Mouse (Mus musculus) CH12.LX (cell line): ENCODE data around the gene Cdk2. TPM values are rescaled to one million over a fixed set of nuclear protein-coding genes. Genes with fewer than 3 reads are reported as not detected.
A peak's percentile ranks its signal among the peaks of the same experiment; 100 is the strongest.

Source experiments
- DNase-seq: peaks from one replicate; pipeline ENCODE4 v3.0.0-alpha.2; 2013; ENCODE audit errors: extremely low read depth
- H3K27ac ChIP-seq: 2 replicates; pipeline ENCODE4 v1.5.1; 2012; ENCODE audit warnings: low read depth, mild to moderate bottlenecking, control low read depth, moderate library complexity; ENCODE audit not compliant: insufficient read depth
- H3K27me3 ChIP-seq: replicated peaks from 2 replicates; pipeline ENCODE3; 2012; ENCODE audit warnings: inconsistent platforms
- H3K36me3 ChIP-seq, 2 experiments: replicated peaks in 1 of 2; 2 replicates each; pipeline versions ENCODE3 to v1.6.1; 2012; ENCODE audit warnings: inconsistent platforms in 1 of 2, low read length in 1 of 2, mild to moderate bottlenecking in 1 of 2, mixed read lengths in 1 of 2, moderate library complexity in 1 of 2; ENCODE audit not compliant: control insufficient read depth in 1 of 2, insufficient read depth in 1 of 2
- H3K4me1 ChIP-seq, 2 experiments: 2 replicates each; pipeline ENCODE4 v1.6.1; 2012; ENCODE audit warnings: inconsistent platforms in 1 of 2, moderate library complexity in 1 of 2; ENCODE audit not compliant: insufficient read depth in 2 of 2, control insufficient read depth in 1 of 2
- H3K4me2 ChIP-seq: 2 replicates; pipeline ENCODE4 v1.6.1; 2012; ENCODE audit warnings: low read depth, mild to moderate bottlenecking, control low read depth; ENCODE audit not compliant: poor library complexity, insufficient read depth, severe bottlenecking
- H3K4me3 ChIP-seq, 3 experiments: fragments of 150-350 bp in 1 of 3; sonication (generic) in 1 of 3; replicated peaks in 1 of 3; 2 replicates each; pipeline versions ENCODE3 to v1.5.1; 2011 to 2012; ENCODE audit warnings: low read depth in 2 of 3, low read length in 2 of 3, mild to moderate bottlenecking in 2 of 3, moderate library complexity in 2 of 3, control low read depth in 1 of 3, improper control_type of control experiment in 1 of 3, inconsistent platforms in 1 of 3, mixed read lengths in 1 of 3; ENCODE audit not compliant: poor library complexity in 1 of 3
- H3K79me2 ChIP-seq: replicated peaks from 2 replicates; pipeline ENCODE4 v1.6.1; 2012; ENCODE audit warnings: mild to moderate bottlenecking, moderate library complexity; ENCODE audit not compliant: control insufficient read depth, poor library complexity, insufficient read depth, severe bottlenecking; ENCODE audit errors: extremely low read depth
- H3K9ac ChIP-seq: 2 replicates; pipeline ENCODE4 v1.6.1; 2012; ENCODE audit warnings: low read depth, mild to moderate bottlenecking, control low read depth, moderate library complexity; ENCODE audit not compliant: insufficient read depth
- H3K9me3 ChIP-seq: replicated peaks from 2 replicates; pipeline ENCODE3; 2012; ENCODE audit warnings: low read length, inconsistent platforms, mixed read lengths
- BHLHE40 ChIP-seq: IDR thresholded peaks from 2 replicates; pipeline ENCODE4 v1.6.1; 2011; ENCODE audit warnings: mild to moderate bottlenecking, low read depth, low read length, improper control_type of control experiment
- CHD1 ChIP-seq: IDR thresholded peaks from 2 replicates; pipeline ENCODE4 v1.6.1; 2012; ENCODE audit warnings: low read depth, low read length, improper control_type of control experiment, inconsistent platforms
- CHD2 ChIP-seq: IDR thresholded peaks from 2 replicates; pipeline ENCODE4 v1.6.1; 2011; ENCODE audit warnings: low read length, improper control_type of control experiment
- CTCF ChIP-seq, 2 experiments: IDR thresholded peaks in 1 of 2; conservative IDR thresholded peaks in 1 of 2; 2 replicates each; pipeline ENCODE4 v1.5.1; 2011 to 2012; ENCODE audit warnings: low read depth in 2 of 2, low read length in 2 of 2, improper control_type of control experiment in 1 of 2, inconsistent platforms in 1 of 2, mild to moderate bottlenecking in 1 of 2, moderate library complexity in 1 of 2
- E2F4 ChIP-seq: IDR thresholded peaks from 2 replicates; pipeline ENCODE4 v1.6.1; 2011; ENCODE audit warnings: low read depth, low read length, improper control_type of control experiment; ENCODE audit not compliant: insufficient replicate concordance
- ELF1 ChIP-seq: IDR thresholded peaks from 2 replicates; pipeline ENCODE4 v1.6.1; 2014; ENCODE audit warnings: low read depth, mild to moderate bottlenecking, inconsistent platforms, low read length, improper control_type of control experiment
- EP300 ChIP-seq: IDR thresholded peaks from 2 replicates; pipeline ENCODE4 v1.6.1; 2011; ENCODE audit warnings: low read length, improper control_type of control experiment
- ETS1 ChIP-seq: conservative IDR thresholded peaks from 2 replicates; pipeline ENCODE4 v1.6.1; 2012; ENCODE audit warnings: low read depth, mild to moderate bottlenecking, inconsistent platforms, low read length, improper control_type of control experiment, moderate library complexity
- GABPA ChIP-seq: IDR thresholded peaks from 2 replicates; pipeline ENCODE4 v1.6.1; 2012; ENCODE audit warnings: low read depth, low read length, improper control_type of control experiment, inconsistent platforms; ENCODE audit not compliant: insufficient replicate concordance
- HCFC1 ChIP-seq: IDR thresholded peaks from 2 replicates; pipeline ENCODE4 v1.6.1; 2012; ENCODE audit warnings: low read depth, mild to moderate bottlenecking, inconsistent platforms, low read length, improper control_type of control experiment
- IRF4 ChIP-seq: IDR thresholded peaks from 2 replicates; pipeline ENCODE4 v1.6.1; 2014; ENCODE audit warnings: low read depth, mild to moderate bottlenecking, inconsistent platforms, low read length, improper control_type of control experiment
- JUN ChIP-seq: IDR thresholded peaks from 2 replicates; pipeline ENCODE4 v1.6.1; 2011; ENCODE audit warnings: low read depth, mild to moderate bottlenecking, low read length, improper control_type of control experiment, moderate library complexity; ENCODE audit not compliant: insufficient read depth
- JUND ChIP-seq: conservative IDR thresholded peaks from 2 replicates; pipeline ENCODE4 v1.6.1; 2011; ENCODE audit warnings: low read depth, low read length, improper control_type of control experiment
- KAT2A ChIP-seq: IDR thresholded peaks from 2 replicates; pipeline ENCODE4 v1.6.1; 2012; ENCODE audit warnings: low read length, improper control_type of control experiment, inconsistent platforms; ENCODE audit not compliant: insufficient replicate concordance
- MAFK ChIP-seq: IDR thresholded peaks from 2 replicates; pipeline ENCODE4 v1.6.1; 2011; ENCODE audit warnings: low read length, improper control_type of control experiment; ENCODE audit not compliant: insufficient replicate concordance
- MAX ChIP-seq: IDR thresholded peaks from 2 replicates; pipeline ENCODE4 v1.6.1; 2011; ENCODE audit warnings: low read length, improper control_type of control experiment
- MAZ ChIP-seq: IDR thresholded peaks from 2 replicates; pipeline ENCODE4 v1.6.1; 2012; ENCODE audit warnings: low read depth, mild to moderate bottlenecking, inconsistent platforms, low read length, improper control_type of control experiment, moderate library complexity
- MEF2A ChIP-seq: IDR thresholded peaks from 2 replicates; pipeline ENCODE4 v1.6.1; 2014; ENCODE audit warnings: low read depth, mild to moderate bottlenecking, inconsistent platforms, low read length, improper control_type of control experiment, borderline replicate concordance
- MXI1 ChIP-seq: IDR thresholded peaks from 2 replicates; pipeline ENCODE4 v1.6.1; 2011; ENCODE audit warnings: mild to moderate bottlenecking, low read depth, low read length, improper control_type of control experiment
- MYC ChIP-seq: IDR thresholded peaks from 2 replicates; pipeline ENCODE4 v1.6.1; 2011; ENCODE audit warnings: low read depth, mild to moderate bottlenecking, improper control_type of control experiment, low read length
- NELFE ChIP-seq: IDR thresholded peaks from 2 replicates; pipeline ENCODE4 v1.6.1; 2011; ENCODE audit warnings: low read depth, low read length, improper control_type of control experiment
- NRF1 ChIP-seq: IDR thresholded peaks from 2 replicates; pipeline ENCODE4 v1.6.1; 2014; ENCODE audit warnings: low read depth, mild to moderate bottlenecking, inconsistent platforms, low read length, improper control_type of control experiment, moderate library complexity
- PAX5 ChIP-seq: IDR thresholded peaks from 2 replicates; pipeline ENCODE4 v1.6.1; 2012; ENCODE audit warnings: low read length, inconsistent platforms, mixed read lengths
- POLR2A ChIP-seq: IDR thresholded peaks from 2 replicates; pipeline ENCODE4 v1.6.1; 2011; ENCODE audit warnings: low read depth, mild to moderate bottlenecking, improper control_type of control experiment, low read length
- POLR2AphosphoS2 ChIP-seq: IDR thresholded peaks from 2 replicates; pipeline ENCODE4 v1.6.1; 2011; ENCODE audit warnings: low read depth, low read length, improper control_type of control experiment
- RAD21 ChIP-seq: IDR thresholded peaks from 2 replicates; pipeline ENCODE4 v1.6.1; 2011; ENCODE audit warnings: low read depth, mild to moderate bottlenecking, low read length, improper control_type of control experiment, moderate library complexity
- RCOR1 ChIP-seq: conservative IDR thresholded peaks from 2 replicates; pipeline ENCODE4 v1.6.1; 2012; ENCODE audit warnings: low read depth, mild to moderate bottlenecking, inconsistent platforms, low read length, improper control_type of control experiment
- SIN3A ChIP-seq: IDR thresholded peaks from 2 replicates; pipeline ENCODE4 v1.6.1; 2012; ENCODE audit warnings: low read length, improper control_type of control experiment, inconsistent platforms
- SMC3 ChIP-seq: IDR thresholded peaks from 2 replicates; pipeline ENCODE4 v1.6.1; 2011; ENCODE audit warnings: low read depth, low read length, improper control_type of control experiment
- TBP ChIP-seq: conservative IDR thresholded peaks from 2 replicates; pipeline ENCODE4 v1.6.1; 2011; ENCODE audit warnings: low read depth, low read length, improper control_type of control experiment
- TCF12 ChIP-seq: IDR thresholded peaks from 2 replicates; pipeline ENCODE4 v1.6.1; 2014; ENCODE audit warnings: low read depth, mild to moderate bottlenecking, inconsistent platforms, low read length, improper control_type of control experiment
- UBTF ChIP-seq: IDR thresholded peaks from 2 replicates; pipeline ENCODE4 v1.6.1; 2012; ENCODE audit warnings: low read depth, mild to moderate bottlenecking, inconsistent platforms, low read length, improper control_type of control experiment, moderate library complexity
- USF1 ChIP-seq: IDR thresholded peaks from 2 replicates; pipeline ENCODE4 v1.6.1; 2014; ENCODE audit warnings: low read depth, mild to moderate bottlenecking, inconsistent platforms, low read length, improper control_type of control experiment
- USF2 ChIP-seq: conservative IDR thresholded peaks from 2 replicates; pipeline ENCODE4 v1.6.1; 2011; ENCODE audit warnings: low read depth, low read length, improper control_type of control experiment
- ZC3H11A ChIP-seq: IDR thresholded peaks from 2 replicates; pipeline ENCODE4 v1.6.1; 2012; ENCODE audit warnings: low read depth, mild to moderate bottlenecking, inconsistent platforms, low read length, improper control_type of control experiment
- ZKSCAN1 ChIP-seq: IDR thresholded peaks from 2 replicates; pipeline ENCODE4 v1.6.1; 2012; ENCODE audit warnings: low read depth, inconsistent platforms, low read length, improper control_type of control experiment, borderline replicate concordance
- ZMIZ1 ChIP-seq: IDR thresholded peaks from 2 replicates; pipeline ENCODE4 v1.6.1; 2012; ENCODE audit warnings: low read depth, mild to moderate bottlenecking, inconsistent platforms, low read length, improper control_type of control experiment
- ZNF384 ChIP-seq: IDR thresholded peaks from 2 replicates; pipeline ENCODE4 v1.6.1; 2012; ENCODE audit warnings: low read depth, low read length, improper control_type of control experiment, inconsistent platforms
- dilution Hi-C: fragments of 300-500 bp; cut with MboI; formaldehyde crosslinking; loops from 2 replicates; pipeline ENCODE4 v1.14.3; 2020; ENCODE audit warnings: low sequenced_read_pairs; ENCODE audit not compliant: extremely low pct_unique_long_range_greater_than_20kb, extremely low pct_ligation_motif_present
- in situ Hi-C: fragments of 300-500 bp; cut with MboI; formaldehyde crosslinking; loops from 3 replicates; pipeline ENCODE4 v1.14.3; 2019; ENCODE audit warnings: low sequenced_read_pairs, low pct_ligation_motif_present, low pct_unique_long_range_greater_than_20kb, mixed read lengths
- polyA plus RNA-seq: library from polyadenylated mRNA; unstranded; fragments of >175 nt; gene quantifications from 2 replicates; pipeline ENCODE4 v1.2.1, GENCODE M21; 2012; ENCODE audit warnings: low read depth; ENCODE audit not compliant: insufficient read length
- total RNA-seq, 2 experiments: library from RNA; depleted of rRNA; stranded (reverse); fragments of 300-350 nt in 1 of 2; fragments of >200 nt in 1 of 2; gene quantifications; 2 replicates each; pipeline ENCODE4 v1.2.3; 2012 to 2014

The Cdk2 gene
- total and polyA plus RNA-seq, 3 experiments = 38.9 to 89.2 (median 79.3) TPM

GRCm38 (mm10) chr10:128668790-128669672 lies 35.8 kb downstream of the Cdk2 start:
- Histone ChIP-seq H3K4me2 (peak overlapping the region; percentile 60), H3K79me2 (no peaks in the 10 kb centered on the region), H3K4me1 (peaks cover 17 to 46% of the 10 kb centered on the region in 2 experiments), H3K9me3 (no peaks in the 10 kb centered on the region), H3K27me3 (peaks cover 4% of the 10 kb centered on the region), H3K36me3 (peaks cover 0 to 15% of the 10 kb centered on the region in 2 experiments), H3K4me3 (peak overlapping the region; percentile 51 to 84 (median 63)), H3K9ac (peak overlapping the region; percentile 75), H3K27ac (peak overlapping the region; percentile 68; the same call in 1 of the 2 replicates)
- DNase-seq = peak; percentile 87
- TF ChIP-seq RCOR1 = peak; percentile 85; the same call in 1 of the 2 replicates
- 0 out of 2 replicates have a peak, but pooled peaks have one; percentile 27 for TF ChIP-seq USF2
- TF ChIP-seq TBP = 0 out of 2 replicates have a peak, but pooled peaks have one; percentile 45
- TF ChIP-seq ETS1 = peak; percentile 89
- TF ChIP-seq ZMIZ1 = no peak
- peak; percentile 46; the same call in 1 of the 2 replicates for TF ChIP-seq ELF1
- TF ChIP-seq HCFC1 = peak; percentile 72
- peak; percentile 60; the same call in 1 of the 2 replicates for TF ChIP-seq MXI1
- no peak for TF ChIP-seq CHD1
- peak; percentile 93 for TF ChIP-seq MYC
- no peak for TF ChIP-seq ZKSCAN1
- no peak for TF ChIP-seq CTCF (conservative IDR thresholded peaks at IDR 0.05 in 1 of 2, IDR thresholded peaks at IDR 0.05 in 1 of 2; ENCODE audit: low read depth in 2 of 2, low read length in 2 of 2)
- peak; percentile 69 for TF ChIP-seq NRF1
- peak; percentile 25; the same call in 1 of the 2 replicates for TF ChIP-seq MAFK
- TF ChIP-seq MAZ = peak; percentile 79
- TF ChIP-seq NELFE = no peak
- TF ChIP-seq USF1 = peak; percentile 47
- TF ChIP-seq JUND = peak; percentile 67; the same call in 1 of the 2 replicates
- TF ChIP-seq EP300 = peak; percentile 73
- peak; percentile 80; the same call in 1 of the 2 replicates for TF ChIP-seq MEF2A
- no peak for TF ChIP-seq POLR2A
- peak; percentile 35 for TF ChIP-seq JUN
- TF ChIP-seq ZC3H11A = no peak
- TF ChIP-seq KAT2A = no peak
- no peak for TF ChIP-seq PAX5
- TF ChIP-seq MAX = peak; percentile 87
- TF ChIP-seq POLR2AphosphoS2 = no peak
- no peak for TF ChIP-seq GABPA
- TF ChIP-seq SMC3 = no peak
- TF ChIP-seq UBTF = no peak
- TF ChIP-seq IRF4 = peak; percentile 79; the same call in 1 of the 2 replicates
- TF ChIP-seq CHD2 = no peak
- peak; percentile 100 for TF ChIP-seq BHLHE40
- no peak for TF ChIP-seq RAD21
- peak; percentile 64 for TF ChIP-seq SIN3A
- TF ChIP-seq E2F4 = no peak
- TF ChIP-seq ZNF384 = peak; percentile 99
- TF ChIP-seq TCF12 = peak; percentile 50; the same call in 1 of the 2 replicates
- in situ Hi-C loops (no loop called here), dilution Hi-C loops (no loop called here)
